Mouse (Mus musculus): ENCODE data around the gene Pou3f1. TPM values are rescaled to one million over a fixed set of nuclear protein-coding genes. Genes with fewer than 3 reads are reported as not detected.

Gene Pou3f1
- polyA plus RNA-seq, 1 experiment from 2014 or later: 22.6 TPM

DNA sequence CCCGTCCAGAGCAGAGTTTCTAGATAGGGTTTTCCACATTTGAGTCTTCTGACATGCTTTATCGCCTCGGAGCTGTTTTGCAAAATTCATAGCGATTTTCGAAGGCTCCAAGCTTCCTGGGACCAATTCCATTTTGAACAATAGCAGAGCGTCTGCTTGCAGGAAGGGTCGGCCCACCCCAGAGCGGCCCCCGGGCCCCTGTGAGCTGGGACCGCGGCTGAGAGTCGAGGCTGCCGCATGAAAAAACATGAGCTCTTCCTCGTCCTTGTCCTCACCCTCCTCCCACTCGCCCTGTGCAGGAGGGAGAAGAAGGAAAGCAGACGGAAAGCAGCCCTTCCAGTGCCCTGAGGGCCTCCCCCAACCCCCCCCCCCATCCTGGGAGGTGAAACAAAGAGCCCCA lies 38.0 kb upstream of the Pou3f1 start:
- Histone ChIP-seq H3K9ac (replicated peaks; ENCODE audit: low read length) (peak overlapping the region; percentile 20; the same call in 1 of the 2 replicates), H3K4me2 (ENCODE audit: low read length) (peak overlapping the region; percentile 30), H3K4me3 (replicated peaks; ENCODE audit: low read depth, low read length) (no peak overlapping the region), H3K9me3 (ENCODE audit: control insufficient read depth, low read length) (no peaks in the 10 kb centered on the region), H3K27ac (replicated peaks; ENCODE audit: low read depth, low read length) (peak overlapping the region; percentile 67), H3K36me3 (ENCODE audit: control insufficient read depth, insufficient read depth, low read length) (no peaks in the 10 kb centered on the region), H3K27me3 (ENCODE audit: control insufficient read depth, insufficient read depth, low read length) (no peaks in the 10 kb centered on the region), H3K4me1 (ENCODE audit: control insufficient read depth, insufficient read depth, low read length) (peaks cover 23% of the 10 kb centered on the region)
- no peak for ATAC-seq (ENCODE audit: low FRiP score, low TSS enrichment)
- peak; percentile 54 for DNase-seq
- WGBS: 3% methylated on average over 16 of the region's 16 CpGs

DNA sequence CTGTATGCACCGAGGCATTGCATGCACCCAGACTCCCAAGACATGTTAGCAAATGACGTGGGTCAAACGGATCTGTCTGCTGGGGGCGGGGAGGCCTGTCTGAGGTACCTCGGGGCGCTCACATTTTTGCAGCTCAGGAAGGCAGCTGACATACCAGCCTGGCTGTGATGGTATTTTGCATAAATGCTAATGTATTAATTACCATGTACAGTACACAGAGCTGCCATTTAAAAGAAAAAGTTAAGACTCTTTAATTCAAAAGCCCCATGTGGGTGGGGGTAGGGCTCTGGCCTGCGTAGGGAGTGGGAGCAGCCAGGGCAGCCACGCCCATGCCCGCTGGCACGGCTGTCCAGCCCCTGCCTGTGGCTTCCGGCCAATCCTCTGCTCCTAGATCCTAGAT lies 35.2 kb upstream of the Pou3f1 start:
- no peak overlapping the region for H3K9ac ChIP-seq (replicated peaks; ENCODE audit: low read length)
- no peak overlapping the region for H3K4me3 ChIP-seq (replicated peaks; ENCODE audit: low read depth, low read length)
- ATAC-seq (ENCODE audit: low FRiP score, low TSS enrichment): peak; percentile 12; the same call in 1 of the 2 replicates
- no peak for DNase-seq
- no peak overlapping the region for H3K4me2 ChIP-seq (ENCODE audit: low read length)
- no peaks in the 10 kb centered on the region for H3K27me3 ChIP-seq (ENCODE audit: control insufficient read depth, insufficient read depth, low read length)
- no peaks in the 10 kb centered on the region for H3K36me3 ChIP-seq (ENCODE audit: control insufficient read depth, insufficient read depth, low read length)
- 55% methylated on average over 11 of the region's 11 CpGs for WGBS
- peaks cover 20% of the 10 kb centered on the region for H3K4me1 ChIP-seq (ENCODE audit: control insufficient read depth, insufficient read depth, low read length)
- H3K27ac ChIP-seq (replicated peaks; ENCODE audit: low read depth, low read length): no peak overlapping the region
- no peaks in the 10 kb centered on the region for H3K9me3 ChIP-seq (ENCODE audit: control insufficient read depth, low read length)

DNA sequence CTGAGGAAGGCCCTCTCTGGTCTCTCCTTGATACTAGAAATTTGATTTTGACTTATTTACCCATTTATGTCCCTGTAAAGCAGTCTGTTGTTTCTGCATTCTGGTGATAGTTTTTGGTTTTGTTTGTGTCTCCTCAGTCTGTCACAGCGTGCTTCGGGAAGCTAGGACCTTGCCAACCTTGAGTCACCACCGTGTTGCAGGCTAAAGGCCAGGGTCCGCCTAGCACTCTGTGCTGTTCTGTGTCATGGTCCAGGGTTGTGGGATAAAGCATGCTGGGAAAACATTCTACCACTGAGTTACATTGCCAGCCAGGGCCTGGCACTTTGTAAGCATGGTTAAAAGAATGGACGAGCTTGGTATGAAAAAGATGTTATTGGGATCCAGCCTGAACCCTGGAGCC lies 34.0 kb upstream of the Pou3f1 start:
- Histone ChIP-seq H3K4me3 (replicated peaks; ENCODE audit: low read depth, low read length) (no peak overlapping the region), H3K4me1 (ENCODE audit: control insufficient read depth, insufficient read depth, low read length) (peaks cover 23% of the 10 kb centered on the region), H3K36me3 (ENCODE audit: control insufficient read depth, insufficient read depth, low read length) (no peaks in the 10 kb centered on the region), H3K4me2 (ENCODE audit: low read length) (no peak overlapping the region), H3K9me3 (ENCODE audit: control insufficient read depth, low read length) (no peaks in the 10 kb centered on the region), H3K27ac (replicated peaks; ENCODE audit: low read depth, low read length) (no peak overlapping the region), H3K27me3 (ENCODE audit: control insufficient read depth, insufficient read depth, low read length) (no peaks in the 10 kb centered on the region), H3K9ac (replicated peaks; ENCODE audit: low read length) (no peak overlapping the region)
- ATAC-seq (ENCODE audit: low FRiP score, low TSS enrichment) (no peak), DNase-seq (no peak)
- WGBS: 92% methylated on average over 5 of the region's 5 CpGs

DNA sequence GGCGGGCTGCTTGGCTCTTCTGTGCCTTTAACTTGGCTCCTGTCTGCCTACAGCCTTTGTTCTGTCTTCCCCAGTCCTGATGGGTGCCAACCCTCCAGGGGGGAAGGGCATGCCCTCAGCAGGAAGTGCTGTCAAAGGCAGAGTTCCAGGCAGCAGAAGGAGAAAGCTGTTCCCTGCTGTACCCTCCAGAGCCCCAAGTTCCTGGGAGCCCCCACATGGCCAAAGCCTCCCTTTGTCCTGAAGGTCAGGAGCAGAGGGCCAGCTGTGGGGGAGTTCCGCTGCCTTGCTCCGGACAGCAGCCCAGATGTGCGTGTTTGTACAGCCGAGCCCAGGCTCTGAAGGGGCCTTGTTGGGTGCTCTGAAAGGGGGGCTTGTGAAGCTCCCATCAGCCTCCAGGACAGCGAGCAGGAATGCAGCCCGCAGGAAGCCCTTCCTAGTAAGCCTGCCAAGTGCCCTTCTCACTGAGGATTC lies 32.5 kb upstream of the Pou3f1 start:
- WGBS: 35% methylated on average over 7 of the region's 7 CpGs
- DNase-seq: peak; percentile 45
- H3K4me3 ChIP-seq (replicated peaks; ENCODE audit: low read depth, low read length): no peak overlapping the region
- H3K27ac ChIP-seq (replicated peaks; ENCODE audit: low read depth, low read length): 0 out of 2 replicates have a peak overlapping the region, but pooled peaks have one; percentile 20
- no peaks in the 10 kb centered on the region for H3K27me3 ChIP-seq (ENCODE audit: control insufficient read depth, insufficient read depth, low read length)
- no peak overlapping the region for H3K4me2 ChIP-seq (ENCODE audit: low read length)
- no peaks in the 10 kb centered on the region for H3K36me3 ChIP-seq (ENCODE audit: control insufficient read depth, insufficient read depth, low read length)
- no peak for ATAC-seq (ENCODE audit: low FRiP score, low TSS enrichment)
- no peak overlapping the region for H3K9ac ChIP-seq (replicated peaks; ENCODE audit: low read length)
- no peaks in the 10 kb centered on the region for H3K9me3 ChIP-seq (ENCODE audit: control insufficient read depth, low read length)
- H3K4me1 ChIP-seq (ENCODE audit: control insufficient read depth, insufficient read depth, low read length): peaks cover 18% of the 10 kb centered on the region

DNA sequence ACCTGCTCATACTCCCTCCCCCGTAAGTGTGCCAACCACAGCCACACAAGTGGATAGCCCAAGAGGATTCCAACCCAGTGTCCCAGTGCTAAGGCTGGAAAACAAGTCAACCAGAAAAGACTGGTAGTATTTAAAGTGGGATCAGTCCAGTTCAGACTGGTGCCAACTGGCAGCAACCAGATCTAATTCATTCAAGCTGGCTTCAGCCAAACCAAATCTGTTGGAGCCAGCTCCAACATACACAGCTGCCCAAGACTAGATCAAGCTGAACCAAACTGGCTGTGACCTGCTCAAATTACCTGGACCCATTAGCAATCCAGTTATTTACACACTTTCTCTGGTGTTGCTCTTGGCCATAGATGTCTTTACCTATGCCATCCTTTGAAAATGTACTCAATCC lies 29.8 kb upstream of the Pou3f1 start:
- no peak overlapping the region for H3K27ac ChIP-seq (replicated peaks; ENCODE audit: low read depth, low read length)
- no peaks in the 10 kb centered on the region for H3K27me3 ChIP-seq (ENCODE audit: control insufficient read depth, insufficient read depth, low read length)
- H3K4me1 ChIP-seq (ENCODE audit: control insufficient read depth, insufficient read depth, low read length): peaks cover 18% of the 10 kb centered on the region
- no peak overlapping the region for H3K4me3 ChIP-seq (replicated peaks; ENCODE audit: low read depth, low read length)
- no peak for DNase-seq
- H3K36me3 ChIP-seq (ENCODE audit: control insufficient read depth, insufficient read depth, low read length): no peaks in the 10 kb centered on the region
- no peak overlapping the region for H3K4me2 ChIP-seq (ENCODE audit: low read length)
- no peak for ATAC-seq (ENCODE audit: low FRiP score, low TSS enrichment)
- H3K9me3 ChIP-seq (ENCODE audit: control insufficient read depth, low read length): no peaks in the 10 kb centered on the region
- WGBS: 65% methylated on average over 1 of the region's 1 CpGs
- H3K9ac ChIP-seq (replicated peaks; ENCODE audit: low read length): no peak overlapping the region

DNA sequence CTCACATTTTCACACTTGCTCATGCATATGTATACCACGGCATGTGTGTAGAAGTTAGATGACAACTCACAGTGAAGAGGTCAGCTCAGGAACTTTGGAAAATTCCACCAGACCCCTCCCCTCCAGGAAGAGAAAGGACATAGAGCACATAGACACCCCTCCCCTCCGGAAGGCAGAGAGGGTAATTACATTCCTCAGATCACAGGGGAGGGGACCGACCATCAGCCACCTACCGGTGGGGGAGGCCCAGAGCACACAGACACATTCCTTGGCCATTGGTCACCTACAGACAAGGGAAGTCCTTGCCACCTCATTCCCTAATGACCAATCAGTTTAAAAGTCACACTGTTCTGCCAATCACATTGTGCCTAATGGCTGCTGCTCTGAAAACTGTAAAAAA lies 25.2 kb upstream of the Pou3f1 start:
- no peak overlapping the region for H3K4me3 ChIP-seq (replicated peaks; ENCODE audit: low read depth, low read length)
- H3K4me2 ChIP-seq (ENCODE audit: low read length): no peak overlapping the region
- no peak overlapping the region for H3K27ac ChIP-seq (replicated peaks; ENCODE audit: low read depth, low read length)
- no peak overlapping the region for H3K9ac ChIP-seq (replicated peaks; ENCODE audit: low read length)
- H3K9me3 ChIP-seq (ENCODE audit: control insufficient read depth, low read length): no peaks in the 10 kb centered on the region
- no peak for ATAC-seq (ENCODE audit: low FRiP score, low TSS enrichment)
- no peak for DNase-seq
- peaks cover 3% of the 10 kb centered on the region; the same call in 1 of the 2 replicates for H3K4me1 ChIP-seq (ENCODE audit: control insufficient read depth, insufficient read depth, low read length)
- H3K36me3 ChIP-seq (ENCODE audit: control insufficient read depth, insufficient read depth, low read length): no peaks in the 10 kb centered on the region
- H3K27me3 ChIP-seq (ENCODE audit: control insufficient read depth, insufficient read depth, low read length): no peaks in the 10 kb centered on the region
- 67% methylated on average over 4 of the region's 4 CpGs for WGBS

DNA sequence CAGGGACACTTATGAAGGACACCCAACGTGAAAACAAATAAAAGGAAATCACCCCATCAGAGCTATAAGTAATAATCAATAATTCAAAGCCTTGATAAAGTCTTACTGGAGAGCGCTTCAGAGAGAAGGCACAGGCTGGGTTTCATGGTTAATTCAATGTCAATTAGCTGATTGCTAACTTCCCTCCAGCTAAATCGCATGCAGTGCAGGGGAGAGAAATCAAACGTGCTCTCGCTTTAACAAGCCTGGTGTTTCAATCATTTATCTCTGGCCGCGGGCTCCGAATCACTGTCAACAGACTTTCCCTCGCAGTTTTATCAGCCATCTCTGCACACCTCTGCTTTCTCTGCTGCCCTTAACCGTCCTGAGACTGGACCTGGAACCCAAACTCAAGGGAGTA lies 23.8 kb upstream of the Pou3f1 start:
- no peak overlapping the region for H3K9ac ChIP-seq (replicated peaks; ENCODE audit: low read length)
- H3K9me3 ChIP-seq (ENCODE audit: control insufficient read depth, low read length): no peaks in the 10 kb centered on the region
- H3K36me3 ChIP-seq (ENCODE audit: control insufficient read depth, insufficient read depth, low read length): no peaks in the 10 kb centered on the region
- no peak for ATAC-seq (ENCODE audit: low FRiP score, low TSS enrichment)
- no peak overlapping the region for H3K4me2 ChIP-seq (ENCODE audit: low read length)
- no peak overlapping the region for H3K27ac ChIP-seq (replicated peaks; ENCODE audit: low read depth, low read length)
- H3K4me3 ChIP-seq (replicated peaks; ENCODE audit: low read depth, low read length): no peak overlapping the region
- DNase-seq: peak; percentile 67
- 46% methylated on average over 10 of the region's 10 CpGs for WGBS
- H3K4me1 ChIP-seq (ENCODE audit: control insufficient read depth, insufficient read depth, low read length): no peaks in the 10 kb centered on the region
- H3K27me3 ChIP-seq (ENCODE audit: control insufficient read depth, insufficient read depth, low read length): no peaks in the 10 kb centered on the region

DNA sequence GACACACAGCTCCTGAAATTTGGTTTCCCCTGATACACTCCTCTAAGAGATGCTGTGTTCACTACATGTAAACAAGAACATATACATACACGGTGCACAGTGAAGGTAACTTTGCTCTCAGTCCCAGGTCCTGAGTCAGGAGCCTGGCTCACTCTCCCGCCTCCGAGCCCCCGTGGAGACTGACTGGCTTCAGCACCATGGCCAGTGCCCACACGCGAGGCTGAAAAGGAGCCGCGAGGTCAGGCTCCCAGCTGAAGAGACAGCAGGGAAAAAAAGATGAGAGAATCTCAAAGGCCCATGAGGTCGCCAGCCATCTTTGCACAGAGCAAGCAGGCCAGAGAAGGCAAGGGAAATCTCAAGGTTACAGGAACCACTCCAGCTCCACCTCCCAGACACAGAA lies 23.3 kb upstream of the Pou3f1 start:
- no peaks in the 10 kb centered on the region for H3K36me3 ChIP-seq (ENCODE audit: control insufficient read depth, insufficient read depth, low read length)
- no peak overlapping the region for H3K4me3 ChIP-seq (replicated peaks; ENCODE audit: low read depth, low read length)
- no peak overlapping the region for H3K9ac ChIP-seq (replicated peaks; ENCODE audit: low read length)
- 10% methylated on average over 9 of the region's 9 CpGs for WGBS
- H3K27me3 ChIP-seq (ENCODE audit: control insufficient read depth, insufficient read depth, low read length): no peaks in the 10 kb centered on the region
- no peak overlapping the region for H3K4me2 ChIP-seq (ENCODE audit: low read length)
- H3K4me1 ChIP-seq (ENCODE audit: control insufficient read depth, insufficient read depth, low read length): no peaks in the 10 kb centered on the region
- DNase-seq (peak; percentile 44), ATAC-seq (ENCODE audit: low FRiP score, low TSS enrichment) (no peak)
- H3K9me3 ChIP-seq (ENCODE audit: control insufficient read depth, low read length): no peaks in the 10 kb centered on the region
- H3K27ac ChIP-seq (replicated peaks; ENCODE audit: low read depth, low read length): no peak overlapping the region

DNA sequence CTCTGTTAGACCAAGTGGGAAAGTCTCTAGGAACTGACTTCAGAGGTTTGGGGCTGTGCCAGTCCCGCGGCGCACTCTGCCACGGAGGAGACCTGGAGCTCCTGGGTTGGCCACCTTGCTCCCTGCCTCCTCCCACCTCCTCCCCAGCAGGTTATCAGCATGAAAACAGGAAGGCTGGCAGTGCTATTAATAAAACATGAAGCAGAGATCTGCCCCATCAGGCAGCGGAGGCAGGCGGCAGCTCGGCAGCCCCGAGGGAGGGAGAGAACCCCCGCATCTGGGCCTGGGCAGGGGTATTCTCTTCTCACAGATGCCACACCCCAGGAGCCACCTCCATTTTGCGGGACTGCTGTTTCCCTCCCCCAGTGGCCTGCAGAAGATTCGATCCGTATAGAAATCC lies 16.9 kb upstream of the Pou3f1 start:
- Histone ChIP-seq H3K27ac (replicated peaks; ENCODE audit: low read depth, low read length) (no peak overlapping the region), H3K4me3 (replicated peaks; ENCODE audit: low read depth, low read length) (no peak overlapping the region), H3K4me2 (ENCODE audit: low read length) (peak overlapping the region; percentile 23), H3K4me1 (ENCODE audit: control insufficient read depth, insufficient read depth, low read length) (peaks cover 11% of the 10 kb centered on the region), H3K9ac (replicated peaks; ENCODE audit: low read length) (no peak overlapping the region), H3K27me3 (ENCODE audit: control insufficient read depth, insufficient read depth, low read length) (no peaks in the 10 kb centered on the region), H3K9me3 (ENCODE audit: control insufficient read depth, low read length) (no peaks in the 10 kb centered on the region), H3K36me3 (ENCODE audit: control insufficient read depth, insufficient read depth, low read length) (no peaks in the 10 kb centered on the region)
- 15% methylated on average over 12 of the region's 12 CpGs for WGBS
- peak; percentile 68 for DNase-seq
- ATAC-seq (ENCODE audit: low FRiP score, low TSS enrichment): no peak; the same call in 1 of the 2 replicates

All from midbrain, embryonic 14.5 days (tissue).